Comparison of ENCODE assay signal across 9 mouse cellular contexts in the genomic region with DNA sequence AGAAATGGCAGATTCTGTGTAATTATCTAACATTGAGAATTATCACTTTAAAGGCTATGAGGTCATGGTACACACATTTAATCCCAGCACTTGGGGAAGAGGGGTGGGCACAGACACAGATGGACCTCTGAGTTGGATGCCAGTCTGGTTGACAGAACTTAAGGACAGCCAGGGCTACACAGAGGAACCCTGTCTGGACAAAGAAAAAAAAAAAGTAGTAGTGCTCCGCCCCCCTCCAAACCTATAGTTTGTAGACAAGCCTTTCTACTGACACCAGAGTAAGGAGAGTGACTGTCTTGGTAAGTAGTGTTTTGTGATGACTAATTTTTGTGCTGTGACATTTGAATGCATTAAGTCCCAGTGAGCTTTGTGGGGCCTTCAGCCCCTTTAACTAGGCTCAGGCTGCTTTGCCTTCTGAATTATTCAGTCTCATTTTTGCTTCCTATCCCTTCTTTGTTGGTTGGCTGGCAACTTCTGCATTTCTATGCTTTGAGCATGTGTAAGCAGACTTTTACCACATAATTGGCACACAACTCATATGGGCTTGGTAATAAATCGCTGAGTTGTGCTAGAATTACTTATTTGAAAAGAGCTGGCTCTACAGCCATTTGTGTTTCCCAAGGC. TPM values are rescaled to one million over a fixed set of nuclear protein-coding genes. Genes with fewer than 3 reads are reported as not detected.
DNase-seq lines count a peak whose midpoint lies in the region; ATAC-seq and TF ChIP-seq lines count a peak whose summit lies in the region.
"Had no signal": no experiment of that assay in that cellular context is flagged by ENCODE, and none has a peak within 500 bp of the region (broad histone marks: within the 10 kb centered on the region; RNA-seq: fewer than 3 reads in every experiment).

No protein-coding gene starts in this region.

- H3K4me3 ChIP-seq in lung, embryonic 16.5 days (ENCODE audit: low read length) = no peak overlapping the region
- H3K4me3 ChIP-seq in embryonic facial prominence, embryonic 15.5 days (replicated peaks) = no peak overlapping the region
- H3K4me3 ChIP-seq in limb, embryonic 14.5 days (replicated peaks; ENCODE audit: low read length) = no peak overlapping the region; the same call in 1 of the 2 replicates
- H3K4me3 ChIP-seq in neural tube, embryonic 14.5 days (ENCODE audit: low read depth, low read length) = no peak overlapping the region; the same call in 1 of the 2 replicates

- no peak for ATAC-seq in lung, embryonic 16.5 days (ENCODE audit: low read depth)
- ATAC-seq in embryonic facial prominence, embryonic 15.5 days (ENCODE audit: insufficient number of reproducible peaks, low FRiP score, low TSS enrichment, low read depth) = no peak
- no peak for ATAC-seq in limb, embryonic 14.5 days (ENCODE audit: low FRiP score, low read depth)
- no peak for ATAC-seq in neural tube, embryonic 14.5 days (ENCODE audit: low read depth)
- no peak for ATAC-seq in erythroid progenitor cell, adult 5-6 weeks (replicated peaks; ENCODE audit: low FRiP score, poor library complexity, severe bottlenecking)

- TF ChIP-seq POLR2A in limb, embryonic 14.5 days (IDR thresholded peaks at IDR 0.05; ENCODE audit: borderline replicate concordance, extremely low read depth, insufficient read depth, insufficient read length) = no peak

- WGBS in lung, embryonic 16.5 days = 73% methylated on average over 2 of the region's 2 CpGs
- WGBS in embryonic facial prominence, embryonic 15.5 days = 61% methylated on average over 2 of the region's 2 CpGs
- WGBS in limb, embryonic 14.5 days = 76% methylated on average over 2 of the region's 2 CpGs
- 60% methylated on average over 2 of the region's 2 CpGs for whole genome bisulfite sequencing in neural tube, embryonic 14.5 days

- no peaks in the 10 kb centered on the region for H3K27me3 ChIP-seq in lung, embryonic 16.5 days (ENCODE audit: control insufficient read depth, insufficient read depth, low read depth, low read length)
- no peaks in the 10 kb centered on the region for H3K27me3 ChIP-seq in embryonic facial prominence, embryonic 15.5 days
- no peaks in the 10 kb centered on the region for H3K27me3 ChIP-seq in limb, embryonic 14.5 days (ENCODE audit: control insufficient read depth, insufficient read depth, low read length)
- no peaks in the 10 kb centered on the region for H3K27me3 ChIP-seq in neural tube, embryonic 14.5 days (ENCODE audit: control insufficient read depth, insufficient read depth, low read length)

- H3K27ac ChIP-seq in lung, embryonic 16.5 days (ENCODE audit: low read length) = no peak overlapping the region; the same call in 1 of the 2 replicates
- H3K27ac ChIP-seq in embryonic facial prominence, embryonic 15.5 days (replicated peaks) = no peak overlapping the region
- H3K27ac ChIP-seq in limb, embryonic 14.5 days (replicated peaks; ENCODE audit: low read depth, low read length) = no peak overlapping the region
- 0 out of 2 replicates have a peak overlapping the region, but pooled peaks have one; percentile 16 for H3K27ac ChIP-seq in neural tube, embryonic 14.5 days (ENCODE audit: low read depth, low read length)

- no peak for DNase-seq in lung, postnatal 10 days
- DNase-seq in limb, embryonic 14.5 days (ENCODE audit: low spot score) = no peak
- DNase-seq in thymus, postnatal 36 days = no peak
- no peak for DNase-seq in right cerebral cortex, postnatal 10 days (ENCODE audit: low spot score in 2 of 2)
- DNase-seq: kidney, adult 11 months had no signal

- H3K4me2 ChIP-seq in lung, embryonic 16.5 days (ENCODE audit: low read depth, low read length) = peak overlapping the region; percentile 21
- H3K4me2 ChIP-seq in embryonic facial prominence, embryonic 15.5 days (replicated peaks) = peak overlapping the region; percentile 9; the same call in 1 of the 2 replicates
- 0 out of 2 replicates have a peak overlapping the region, but pooled peaks have one; percentile 0 for H3K4me2 ChIP-seq in limb, embryonic 14.5 days (replicated peaks; ENCODE audit: low read depth, low read length, severe bottlenecking)
- H3K4me2 ChIP-seq in neural tube, embryonic 14.5 days (ENCODE audit: low read depth, low read length) = peak overlapping the region; percentile 34; the same call in 1 of the 2 replicates

- H3K9ac ChIP-seq in lung, embryonic 16.5 days (ENCODE audit: low read length) = no peak overlapping the region
- H3K9ac ChIP-seq in embryonic facial prominence, embryonic 15.5 days = no peak overlapping the region
- no peak overlapping the region for H3K9ac ChIP-seq in limb, embryonic 14.5 days (ENCODE audit: low read depth, low read length, severe bottlenecking)
- H3K9ac ChIP-seq in neural tube, embryonic 14.5 days (replicated peaks; ENCODE audit: low read depth, low read length) = no peak overlapping the region

- H3K36me3 ChIP-seq in lung, embryonic 16.5 days (ENCODE audit: control insufficient read depth, insufficient read depth, low read length) = no peaks in the 10 kb centered on the region
- no peaks in the 10 kb centered on the region for H3K36me3 ChIP-seq in embryonic facial prominence, embryonic 15.5 days
- H3K36me3 ChIP-seq in limb, embryonic 14.5 days (ENCODE audit: control insufficient read depth, insufficient read depth, low read length) = peaks cover 5% of the 10 kb centered on the region; the same call in 1 of the 2 replicates
- no peaks in the 10 kb centered on the region for H3K36me3 ChIP-seq in neural tube, embryonic 14.5 days (ENCODE audit: control insufficient read depth, insufficient read depth, low read length)

- 0 out of 2 replicates have a peak, but pooled peaks cover 2% of the 10 kb centered on the region for H3K9me3 ChIP-seq in lung, embryonic 16.5 days (ENCODE audit: control insufficient read depth, low read length)
- no peaks in the 10 kb centered on the region for H3K9me3 ChIP-seq in embryonic facial prominence, embryonic 15.5 days (replicated peaks)
- H3K9me3 ChIP-seq in limb, embryonic 14.5 days (ENCODE audit: control insufficient read depth, low read length) = no peaks in the 10 kb centered on the region
- H3K9me3 ChIP-seq in neural tube, embryonic 14.5 days (ENCODE audit: control insufficient read depth, low read length) = no peaks in the 10 kb centered on the region

- peaks cover 22% of the 10 kb centered on the region for H3K4me1 ChIP-seq in lung, embryonic 16.5 days (replicated peaks; ENCODE audit: control insufficient read depth, insufficient read depth, low read length)
- H3K4me1 ChIP-seq in embryonic facial prominence, embryonic 15.5 days = peaks cover 30% of the 10 kb centered on the region
- H3K4me1 ChIP-seq in limb, embryonic 14.5 days (ENCODE audit: control insufficient read depth, insufficient read depth, low read length) = peaks cover 33% of the 10 kb centered on the region
- peaks cover 26% of the 10 kb centered on the region for H3K4me1 ChIP-seq in neural tube, embryonic 14.5 days (ENCODE audit: control insufficient read depth, insufficient read depth, low read length)

RNA-seq across cellular contexts. Expression of gene Gdi2, which starts 3.4 kb away (rescaled TPM):
- 412 and 431 TPM in 2 replicates for polyA plus RNA-seq in lung, embryonic 16.5 days (2015; fragmentation: Nextera tagmentation; extraction: Ambion mirVana)
- polyA plus RNA-seq in embryonic facial prominence, embryonic 15.5 days (2015; fragmentation: Nextera tagmentation; extraction: Ambion mirVana) = 398 TPM in 2 replicates
- polyA plus RNA-seq in limb, embryonic 14.5 days (2012; rRNA removed) = 234 and 274 TPM in 2 replicates
- polyA plus RNA-seq in limb, embryonic 14.5 days (2014; fragmentation: Nextera tagmentation; extraction: Ambion mirVana) = 463 TPM in 2 replicates
- polyA plus RNA-seq in neural tube, embryonic 14.5 days (2014; fragmentation: Nextera tagmentation; extraction: Ambion mirVana) = 434 and 478 TPM in 2 replicates
- 167 and 189 TPM in 2 replicates for total RNA-seq in erythroid progenitor cell, adult 5-6 weeks (2015; ENCODE audit: low replicate concordance)
- 191 and 192 TPM in 2 replicates for total RNA-seq in erythroid progenitor cell, adult 5-6 weeks (2017; ENCODE audit: low replicate concordance)
